Mouse (Mus musculus) limb, embryonic 12.5 days (tissue): ENCODE data around the gene Git2. TPM values are rescaled to one million over a fixed set of nuclear protein-coding genes. Genes with fewer than 3 reads are reported as not detected.
A peak's percentile ranks its signal among the peaks of the same experiment; 100 is the strongest.

Experiments
- ATAC-seq: fragments of 200-750 bp; cut with Nextera tagmentation; 2 replicates; pipeline ENCODE4 v1.8.0; 2017; ENCODE audit warnings: low read depth, moderate TSS enrichment; ENCODE audit not compliant: insufficient number of reproducible peaks, insufficient read depth, low FRiP score, low TSS enrichment
- H3K27ac ChIP-seq: fragments of 300-500 bp; sonication (generic); 2 replicates; pipeline ENCODE4 v1.5.1; 2016; ENCODE audit warnings: mild to moderate bottlenecking, moderate library complexity
- H3K27me3 ChIP-seq: fragments of 300-500 bp; sonication (generic); 2 replicates; pipeline ENCODE4 v1.6.1; 2016; ENCODE audit warnings: mild to moderate bottlenecking, moderate library complexity
- H3K36me3 ChIP-seq: fragments of 300-500 bp; sonication (generic); 2 replicates; pipeline ENCODE4 v1.6.1; 2016; ENCODE audit warnings: mild to moderate bottlenecking, moderate library complexity
- H3K4me1 ChIP-seq: fragments of 300-500 bp; sonication (generic); replicated peaks from 2 replicates; pipeline ENCODE4 v1.6.1; 2016
- H3K4me2 ChIP-seq: fragments of 300-500 bp; sonication (generic); 2 replicates; pipeline ENCODE4 v1.6.1; 2016; ENCODE audit warnings: mild to moderate bottlenecking, moderate library complexity
- H3K4me3 ChIP-seq: fragments of 300-500 bp; sonication (generic); replicated peaks from 2 replicates; pipeline ENCODE4 v1.5.1; 2016; ENCODE audit warnings: mild to moderate bottlenecking
- H3K9ac ChIP-seq: fragments of 300-500 bp; sonication (generic); replicated peaks from 2 replicates; pipeline ENCODE4 v1.6.1; 2016; ENCODE audit warnings: mild to moderate bottlenecking, moderate library complexity
- H3K9me3 ChIP-seq: fragments of 300-500 bp; sonication (generic); 2 replicates; pipeline ENCODE4 v1.6.1; 2016; ENCODE audit warnings: mild to moderate bottlenecking, moderate library complexity
- WGBS: fragments of 180-500 bp; shearing (Covaris S2); methylation state at CpG from one replicate; pipeline ENCODE4 v1.1.7; 2016; 5-methylcytosine and 5-hydroxymethylcytosine counted together
- polyA plus RNA-seq: library from polyadenylated mRNA; unstranded; fragments of >200 nt; fragmentation: Nextera tagmentation; extraction: Ambion mirVana; gene quantifications from 2 replicates; pipeline ENCODE4 v1.2.1, GENCODE M21; 2016

The Git2 gene
- polyA plus RNA-seq, 1 experiment from 2014 or later: 48.8 TPM

- H3K4me2 ChIP-seq: no peak overlapping the region
- H3K36me3 ChIP-seq: peaks cover 85% of the 10 kb centered on the region
- ATAC-seq: no peak
- WGBS: 89% methylated on average over 8 of the region's 8 CpGs
- H3K9ac ChIP-seq: no peak overlapping the region
- 0 out of 2 replicates have a peak overlapping the region, but pooled peaks have one; percentile 17 for H3K27ac ChIP-seq
- H3K27me3 ChIP-seq: no peaks in the 10 kb centered on the region
- no peaks in the 10 kb centered on the region for H3K9me3 ChIP-seq
- H3K4me3 ChIP-seq: no peak overlapping the region
- H3K4me1 ChIP-seq: no peaks in the 10 kb centered on the region
These were observed 13.3 kb downstream of the Git2 start for GRCm38 (mm10) chr5:114761980-114762379.

- no peak for ATAC-seq
- H3K4me3 ChIP-seq: no peak overlapping the region
- H3K4me1 ChIP-seq: no peaks in the 10 kb centered on the region
- no peaks in the 10 kb centered on the region for H3K9me3 ChIP-seq
- 95% methylated on average over 5 of the region's 5 CpGs for WGBS
- no peak overlapping the region for H3K27ac ChIP-seq
- no peak overlapping the region for H3K4me2 ChIP-seq
- H3K27me3 ChIP-seq: no peaks in the 10 kb centered on the region
- H3K36me3 ChIP-seq: peaks cover 92% of the 10 kb centered on the region
- H3K9ac ChIP-seq: no peak overlapping the region
These were observed 15.7 kb downstream of the Git2 start for GRCm38 (mm10) chr5:114759536-114760090.

GRCm38 (mm10) chr5:114753384-114753783 is 21.9 kb downstream of the Git2 start:
- 88% methylated on average over 12 of the region's 12 CpGs for WGBS
- Histone ChIP-seq H3K4me3 (no peak overlapping the region), H3K4me2 (no peak overlapping the region), H3K9me3 (no peaks in the 10 kb centered on the region), H3K27me3 (no peaks in the 10 kb centered on the region), H3K9ac (no peak overlapping the region), H3K4me1 (no peaks in the 10 kb centered on the region), H3K27ac (no peak overlapping the region), H3K36me3 (peaks cover 90% of the 10 kb centered on the region)
- ATAC-seq: no peak

GRCm38 (mm10) chr5:114752397-114752796 is 22.9 kb downstream of the Git2 start:
- no peak for ATAC-seq

GRCm38 (mm10) chr5:114750325-114750724 is 25.0 kb downstream of the Git2 start:
- Histone ChIP-seq H3K4me3 (no peak overlapping the region), H3K4me2 (no peak overlapping the region), H3K9ac (no peak overlapping the region), H3K4me1 (no peaks in the 10 kb centered on the region), H3K36me3 (peaks cover 89% of the 10 kb centered on the region), H3K27ac (no peak overlapping the region), H3K9me3 (no peaks in the 10 kb centered on the region), H3K27me3 (no peaks in the 10 kb centered on the region)
- WGBS: 87% methylated on average over 10 of the region's 10 CpGs
- no peak for ATAC-seq

More at GRCm38 (mm10) chr5:114752397-114752796, 22.9 kb downstream of the Git2 start:
- no peaks in the 10 kb centered on the region for H3K27me3 ChIP-seq
- H3K9me3 ChIP-seq: no peaks in the 10 kb centered on the region
- peaks cover 93% of the 10 kb centered on the region for H3K36me3 ChIP-seq
- no peak overlapping the region for H3K27ac ChIP-seq
- no peaks in the 10 kb centered on the region for H3K4me1 ChIP-seq
- H3K4me2 ChIP-seq: no peak overlapping the region
- no peak overlapping the region for H3K4me3 ChIP-seq
- no peak overlapping the region for H3K9ac ChIP-seq
- 92% methylated on average over 10 of the region's 10 CpGs for WGBS

GRCm38 (mm10) chr5:114747521-114747920 is 27.8 kb downstream of the Git2 start:
- H3K4me2 ChIP-seq: no peak overlapping the region
- H3K9me3 ChIP-seq: no peaks in the 10 kb centered on the region
- H3K4me3 ChIP-seq: no peak overlapping the region
- H3K27me3 ChIP-seq: no peaks in the 10 kb centered on the region
- no peak for ATAC-seq
- H3K4me1 ChIP-seq: no peaks in the 10 kb centered on the region
- peaks cover 89% of the 10 kb centered on the region for H3K36me3 ChIP-seq
- no peak overlapping the region for H3K9ac ChIP-seq
- 92% methylated on average over 5 of the region's 5 CpGs for WGBS
- no peak overlapping the region for H3K27ac ChIP-seq

- Histone ChIP-seq H3K4me3 (no peak overlapping the region), H3K4me2 (no peak overlapping the region), H3K9me3 (no peaks in the 10 kb centered on the region), H3K27ac (no peak overlapping the region), H3K27me3 (no peaks in the 10 kb centered on the region), H3K36me3 (peaks cover 89% of the 10 kb centered on the region), H3K4me1 (no peaks in the 10 kb centered on the region), H3K9ac (no peak overlapping the region)
- 89% methylated on average over 4 of the region's 4 CpGs for WGBS
- ATAC-seq: no peak
These were observed 28.4 kb downstream of the Git2 start for GRCm38 (mm10) chr5:114746886-114747285.

GRCm38 (mm10) chr5:114745581-114745980 is 29.7 kb downstream of the Git2 start:
- Histone ChIP-seq H3K4me2 (no peak overlapping the region), H3K4me3 (no peak overlapping the region), H3K27ac (no peak overlapping the region), H3K9ac (no peak overlapping the region), H3K36me3 (peaks cover 90% of the 10 kb centered on the region), H3K27me3 (no peaks in the 10 kb centered on the region), H3K9me3 (no peaks in the 10 kb centered on the region), H3K4me1 (no peaks in the 10 kb centered on the region)
- no peak for ATAC-seq
- 88% methylated on average over 5 of the region's 5 CpGs for WGBS

GRCm38 (mm10) chr5:114743697-114744090 is 31.6 kb downstream of the Git2 start:
- H3K4me1 ChIP-seq: no peaks in the 10 kb centered on the region
- no peaks in the 10 kb centered on the region for H3K9me3 ChIP-seq
- H3K9ac ChIP-seq: no peak overlapping the region
- H3K27me3 ChIP-seq: no peaks in the 10 kb centered on the region
- WGBS: 95% methylated on average over 8 of the region's 8 CpGs
- H3K36me3 ChIP-seq: peaks cover 91% of the 10 kb centered on the region
- ATAC-seq: no peak
- no peak overlapping the region for H3K4me3 ChIP-seq
- no peak overlapping the region for H3K4me2 ChIP-seq
- no peak overlapping the region for H3K27ac ChIP-seq

GRCm38 (mm10) chr5:114742998-114743696 is 32.2 kb downstream of the Git2 start:
- no peaks in the 10 kb centered on the region for H3K9me3 ChIP-seq
- H3K36me3 ChIP-seq: peaks cover 91% of the 10 kb centered on the region
- WGBS: 90% methylated on average over 13 of the region's 13 CpGs
- no peaks in the 10 kb centered on the region for H3K27me3 ChIP-seq
- no peak overlapping the region for H3K9ac ChIP-seq
- no peaks in the 10 kb centered on the region for H3K4me1 ChIP-seq
- H3K4me3 ChIP-seq: no peak overlapping the region
- H3K4me2 ChIP-seq: no peak overlapping the region
- no peak for ATAC-seq
- H3K27ac ChIP-seq: no peak overlapping the region

- no peak overlapping the region for H3K9ac ChIP-seq
- ATAC-seq: no peak
- H3K27me3 ChIP-seq: no peaks in the 10 kb centered on the region
- H3K4me2 ChIP-seq: no peak overlapping the region
- WGBS: 84% methylated on average over 10 of the region's 10 CpGs
- H3K4me3 ChIP-seq: no peak overlapping the region
- H3K9me3 ChIP-seq: no peaks in the 10 kb centered on the region
- peaks cover 91% of the 10 kb centered on the region for H3K36me3 ChIP-seq
- no peak overlapping the region for H3K27ac ChIP-seq
- H3K4me1 ChIP-seq: no peaks in the 10 kb centered on the region
These were observed 32.7 kb downstream of the Git2 start for GRCm38 (mm10) chr5:114742572-114742971.

- Histone ChIP-seq H3K4me3 (no peak overlapping the region), H3K27ac (no peak overlapping the region), H3K4me2 (no peak overlapping the region), H3K9ac (no peak overlapping the region), H3K4me1 (no peaks in the 10 kb centered on the region), H3K9me3 (no peaks in the 10 kb centered on the region), H3K27me3 (no peaks in the 10 kb centered on the region), H3K36me3 (peaks cover 97% of the 10 kb centered on the region)
- WGBS: 71% methylated on average over 4 of the region's 4 CpGs
- ATAC-seq: no peak
These were observed 34.7 kb downstream of the Git2 start for GRCm38 (mm10) chr5:114740595-114740994.
